Mouse (Mus musculus): ENCODE measurements around the gene Aff4.
"Not testable (repeated sequence)": the region's sequence is repeated elsewhere in the genome, so short reads cannot be mapped to it uniquely, and the experiment has no call there.

Aff4 gene

GRCm38 (mm10) chr11:53337684-53338083 lies 12.9 kb upstream of the Aff4 start:
- DNase-seq (ENCODE audit: low spot score in 2 of 2), result no peak

- DNase-seq (ENCODE audit: low spot score in 2 of 2), result not testable (repeated sequence)
These were observed 9.6 kb upstream of the Aff4 start for GRCm38 (mm10) chr11:53341019-53341418.

- DNase-seq (ENCODE audit: low spot score in 2 of 2), result peak in 1 of 2 experiments; percentile 33
These were observed 7.9 kb upstream of the Aff4 start for GRCm38 (mm10) chr11:53342711-53343110.

- no peak for DNase-seq (ENCODE audit: low spot score in 2 of 2)
These were observed 5.3 kb upstream of the Aff4 start for GRCm38 (mm10) chr11:53345328-53345727.

- no peak for DNase-seq (ENCODE audit: low spot score in 2 of 2)
These were observed 4.9 kb upstream of the Aff4 start for GRCm38 (mm10) chr11:53345738-53346137.

- DNase-seq (ENCODE audit: low spot score in 2 of 2), result peak; percentile 47
These were observed 750 bp downstream of the Aff4 start for GRCm38 (mm10) chr11:53351224-53351942.

- no peak for DNase-seq (ENCODE audit: low spot score in 2 of 2)
These were observed 1.4 kb downstream of the Aff4 start for GRCm38 (mm10) chr11:53351943-53352590.

- DNase-seq (ENCODE audit: low spot score in 2 of 2), result no peak
These were observed 8.0 kb downstream of the Aff4 start for GRCm38 (mm10) chr11:53358504-53359155.

- no peak for DNase-seq (ENCODE audit: low spot score in 2 of 2)
These were observed 16.4 kb downstream of the Aff4 start for GRCm38 (mm10) chr11:53367032-53367431.

- no peak for DNase-seq (ENCODE audit: low spot score in 2 of 2)
These were observed 28.3 kb downstream of the Aff4 start for GRCm38 (mm10) chr11:53378918-53379317.

- no peak for DNase-seq (ENCODE audit: low spot score in 2 of 2)
These were observed 33.3 kb downstream of the Aff4 start for GRCm38 (mm10) chr11:53383758-53384428.

- no peak for DNase-seq (ENCODE audit: low spot score in 2 of 2)
These were observed 43.2 kb downstream of the Aff4 start for GRCm38 (mm10) chr11:53393856-53394255.

GRCm38 (mm10) chr11:53403638-53404037 lies 53.0 kb downstream of the Aff4 start:
- no peak for DNase-seq (ENCODE audit: low spot score in 2 of 2)

- no peak for DNase-seq (ENCODE audit: low spot score in 2 of 2)
These were observed 61.1 kb downstream of the Aff4 start for GRCm38 (mm10) chr11:53411738-53412137.

GRCm38 (mm10) chr11:53413871-53414270 lies 63.2 kb downstream of the Aff4 start:
- DNase-seq (ENCODE audit: low spot score in 2 of 2), result no peak

- no peak for DNase-seq (ENCODE audit: low spot score in 2 of 2)
These were observed 67.4 kb downstream of the Aff4 start for GRCm38 (mm10) chr11:53418048-53418447.

GRCm38 (mm10) chr11:53423036-53423435 lies 72.4 kb downstream of the Aff4 start, which contains the start of gene Leap2:
TSS of gene Leap2 (minus strand) at chr11:53423170.
- DNase-seq (ENCODE audit: low spot score in 2 of 2), result no peak

- DNase-seq (ENCODE audit: low spot score in 2 of 2), result no peak
These were observed 74.2 kb downstream of the Aff4 start for GRCm38 (mm10) chr11:53424826-53425225.

- DNase-seq (ENCODE audit: low spot score in 2 of 2), result no peak
These were observed 74.6 kb downstream of the Aff4 start for GRCm38 (mm10) chr11:53425251-53425650.

- DNase-seq (ENCODE audit: low spot score in 2 of 2), result no peak
These were observed 75.2 kb downstream of the Aff4 start for GRCm38 (mm10) chr11:53425711-53426255.

- not testable (repeated sequence) for DNase-seq (ENCODE audit: low spot score in 2 of 2)
These were observed 76.3 kb downstream of the Aff4 start for GRCm38 (mm10) chr11:53426914-53427313.

Data from spleen, postnatal 10 days (tissue).